Mouse (Mus musculus) CH12.LX (cell line): ENCODE measurements at regions not wholly inside any gene's neighbourhood (a gene's known extent, or its start where the extent isn't known, plus 50 kb on each side); places are given as distances from the start of the nearest gene placed in this dataset.

Experiments
- CTCF ChIP-seq, 2 experiments: IDR thresholded peaks in 1 of 2; conservative IDR thresholded peaks in 1 of 2; 2 replicates each; pipeline ENCODE4 v1.5.1; 2011 to 2012; ENCODE audit warnings: low read depth in 2 of 2, low read length in 2 of 2, improper control_type of control experiment in 1 of 2, inconsistent platforms in 1 of 2, mild to moderate bottlenecking in 1 of 2, moderate library complexity in 1 of 2
- E2F4 ChIP-seq: IDR thresholded peaks from 2 replicates; pipeline ENCODE4 v1.6.1; 2011; ENCODE audit warnings: low read depth, low read length, improper control_type of control experiment; ENCODE audit not compliant: insufficient replicate concordance
- MAFK ChIP-seq: IDR thresholded peaks from 2 replicates; pipeline ENCODE4 v1.6.1; 2011; ENCODE audit warnings: low read length, improper control_type of control experiment; ENCODE audit not compliant: insufficient replicate concordance
- MAX ChIP-seq: IDR thresholded peaks from 2 replicates; pipeline ENCODE4 v1.6.1; 2011; ENCODE audit warnings: low read length, improper control_type of control experiment
- SIN3A ChIP-seq: IDR thresholded peaks from 2 replicates; pipeline ENCODE4 v1.6.1; 2012; ENCODE audit warnings: low read length, improper control_type of control experiment, inconsistent platforms
- USF1 ChIP-seq: IDR thresholded peaks from 2 replicates; pipeline ENCODE4 v1.6.1; 2014; ENCODE audit warnings: low read depth, mild to moderate bottlenecking, inconsistent platforms, low read length, improper control_type of control experiment

DNA sequence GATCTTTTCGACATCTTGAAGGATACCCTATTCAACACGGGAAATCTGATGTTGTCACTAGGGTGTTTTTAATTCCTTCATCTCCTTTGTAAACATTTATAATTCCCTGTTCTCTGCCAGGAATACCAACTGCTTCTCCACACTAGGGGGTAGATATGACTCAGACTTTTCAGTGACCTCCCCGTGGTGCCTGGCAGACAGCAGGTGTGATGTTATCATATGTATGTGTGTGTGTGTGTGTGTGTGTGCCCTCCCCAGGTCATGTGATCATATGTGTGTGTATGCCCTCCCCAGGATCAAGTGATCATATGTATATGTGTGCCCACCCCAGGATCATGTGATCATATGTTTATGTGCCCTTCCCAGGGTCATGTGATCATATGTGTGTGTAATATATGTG is 220.9 kb downstream of the Setd4 start:
- TF ChIP-seq MAX (no peak), CTCF (conservative IDR thresholded peaks at IDR 0.05 in 1 of 2, IDR thresholded peaks at IDR 0.05 in 1 of 2; ENCODE audit: low read depth in 2 of 2, low read length in 2 of 2) (no peak), E2F4 (no peak), USF1 (no peak), MAFK (no peak), SIN3A (no peak)
